Mouse (Mus musculus): ENCODE measurements around the gene Armh3.

Gene Armh3

GRCm38 (mm10) chr19:45902390-45903035, 95.8 kb downstream of the Armh3 start:
- DNase-seq, result no peak

- no peak for DNase-seq
Measured at GRCm38 (mm10) chr19:45900836-45901235, 97.5 kb downstream of the Armh3 start.

GRCm38 (mm10) chr19:45895726-45896125, 102.6 kb downstream of the Armh3 start:
- no peak for DNase-seq

- DNase-seq, result no peak
Measured at GRCm38 (mm10) chr19:45882056-45882455, 116.2 kb downstream of the Armh3 start.

GRCm38 (mm10) chr19:45873320-45873719, 125.0 kb downstream of the Armh3 start:
- no peak for DNase-seq

- DNase-seq, result no peak
Measured at GRCm38 (mm10) chr19:45855284-45855920, 142.9 kb downstream of the Armh3 start.

GRCm38 (mm10) chr19:45854521-45854920, 143.8 kb downstream of the Armh3 start:
- no peak for DNase-seq

GRCm38 (mm10) chr19:45847733-45848093, 150.6 kb downstream of the Armh3 start:
- no peak for DNase-seq

GRCm38 (mm10) chr19:45847016-45847732, 151.1 kb downstream of the Armh3 start:
- peak; percentile 34 to 41 for DNase-seq

GRCm38 (mm10) chr19:45844209-45844608, 154.1 kb downstream of the Armh3 start:
- no peak for DNase-seq

GRCm38 (mm10) chr19:45843424-45843823, 154.9 kb downstream of the Armh3 start:
- DNase-seq, result no peak

GRCm38 (mm10) chr19:45837050-45837994, 161.0 kb downstream of the Armh3 start:
- no peak for DNase-seq

- DNase-seq, result no peak
Measured at GRCm38 (mm10) chr19:45835490-45835889, 162.8 kb downstream of the Armh3 start.

- no peak for DNase-seq
Measured at GRCm38 (mm10) chr19:45833665-45834064, 164.6 kb downstream of the Armh3 start.

GRCm38 (mm10) chr19:45830679-45831078, 167.6 kb downstream of the Armh3 start:
- no peak for DNase-seq

GRCm38 (mm10) chr19:45827736-45828135, 170.6 kb downstream of the Armh3 start:
- DNase-seq, result no peak

GRCm38 (mm10) chr19:45827125-45827524, 171.2 kb downstream of the Armh3 start:
- DNase-seq, result no peak

GRCm38 (mm10) chr19:45826146-45826545, 172.1 kb downstream of the Armh3 start:
- DNase-seq, result no peak

GRCm38 (mm10) chr19:45821832-45822231, 176.5 kb downstream of the Armh3 start:
- DNase-seq, result no peak

- peak in 1 of 2 experiments; percentile 32 for DNase-seq
Measured at GRCm38 (mm10) chr19:45817816-45818490, 180.3 kb downstream of the Armh3 start.

- DNase-seq, result peak; percentile 39 to 55
Measured at GRCm38 (mm10) chr19:45816727-45817126, 181.6 kb downstream of the Armh3 start.

GRCm38 (mm10) chr19:45815831-45816405, 182.4 kb downstream of the Armh3 start, which contains the start of gene Kcnip2:
Kcnip2 (minus strand) TSS chr19:45816061.
- DNase-seq, result peak; percentile 69 to 79
